Mouse (Mus musculus): ENCODE results near the gene Gm20388. TPM values are rescaled to one million over a fixed set of nuclear protein-coding genes. Genes with fewer than 3 reads are reported as not detected.
A peak's percentile ranks its signal among the peaks of the same experiment; 100 is the strongest.

Gene Gm20388
- polyA plus RNA-seq, 1 experiment from 2014 or later = not detected

- no peak overlapping the region for H3K4me3 ChIP-seq
- H3K36me3 ChIP-seq = no peaks in the 10 kb centered on the region
- ATAC-seq = peak; percentile 76
- H3K9ac ChIP-seq = no peak overlapping the region
- WGBS (ENCODE audit: insufficient replicate concordance) = 41% methylated on average over 8 of the region's 8 CpGs
- H3K4me2 ChIP-seq = no peak overlapping the region
- no peaks in the 10 kb centered on the region for H3K9me3 ChIP-seq (replicated peaks)
- peaks cover 65% of the 10 kb centered on the region for H3K27me3 ChIP-seq (replicated peaks)
- no peak overlapping the region for H3K27ac ChIP-seq
- peaks cover 13% of the 10 kb centered on the region; the same call in 1 of the 2 replicates for H3K4me1 ChIP-seq
Observed at GRCm38 (mm10) chr8:122830349-122831061, 2919.9 kb downstream of the Gm20388 start.

GRCm38 (mm10) chr8:122834416-122834815 is 2923.8 kb downstream of the Gm20388 start:
- Histone ChIP-seq H3K9ac (no peak overlapping the region), H3K4me3 (no peak overlapping the region), H3K36me3 (no peaks in the 10 kb centered on the region), H3K4me2 (no peak overlapping the region), H3K27me3 (replicated peaks) (peaks cover 28% of the 10 kb centered on the region), H3K4me1 (peaks cover 5% of the 10 kb centered on the region; the same call in 1 of the 2 replicates), H3K9me3 (replicated peaks) (no peaks in the 10 kb centered on the region), H3K27ac (no peak overlapping the region)
- WGBS (ENCODE audit: insufficient replicate concordance) = 76% methylated on average over 8 of the region's 8 CpGs
- 0 out of 2 replicates have a peak, but pooled peaks have one; percentile 8 for ATAC-seq

- WGBS (ENCODE audit: insufficient replicate concordance) = 17% methylated on average over 8 of the region's 8 CpGs
- ATAC-seq = peak; percentile 45
Observed at GRCm38 (mm10) chr8:122834971-122835370, 2924.3 kb downstream of the Gm20388 start.

GRCm38 (mm10) chr8:122836199-122836598 is 2925.6 kb downstream of the Gm20388 start:
- no peak overlapping the region for H3K27ac ChIP-seq
- no peak for ATAC-seq
- peaks cover 42% of the 10 kb centered on the region for H3K27me3 ChIP-seq (replicated peaks)
- 71% methylated on average over 12 of the region's 12 CpGs for WGBS (ENCODE audit: insufficient replicate concordance)
- no peaks in the 10 kb centered on the region for H3K36me3 ChIP-seq
- no peak overlapping the region for H3K9ac ChIP-seq
- no peaks in the 10 kb centered on the region for H3K4me1 ChIP-seq
- H3K4me2 ChIP-seq = no peak overlapping the region
- H3K4me3 ChIP-seq = no peak overlapping the region
- no peaks in the 10 kb centered on the region for H3K9me3 ChIP-seq (replicated peaks)

More at GRCm38 (mm10) chr8:122834971-122835370, 2924.3 kb downstream of the Gm20388 start:
- H3K9me3 ChIP-seq (replicated peaks) = no peaks in the 10 kb centered on the region
- H3K4me3 ChIP-seq = no peak overlapping the region
- no peaks in the 10 kb centered on the region for H3K36me3 ChIP-seq
- no peak overlapping the region for H3K4me2 ChIP-seq
- H3K27me3 ChIP-seq (replicated peaks) = peaks cover 32% of the 10 kb centered on the region
- H3K4me1 ChIP-seq = peaks cover 4% of the 10 kb centered on the region; the same call in 1 of the 2 replicates
- H3K9ac ChIP-seq = no peak overlapping the region
- no peak overlapping the region for H3K27ac ChIP-seq

GRCm38 (mm10) chr8:122836696-122837095 is 2926.1 kb downstream of the Gm20388 start:
- H3K4me3 ChIP-seq = no peak overlapping the region
- no peak overlapping the region for H3K4me2 ChIP-seq
- H3K27me3 ChIP-seq (replicated peaks) = peaks cover 41% of the 10 kb centered on the region
- H3K9me3 ChIP-seq (replicated peaks) = no peaks in the 10 kb centered on the region
- no peaks in the 10 kb centered on the region for H3K36me3 ChIP-seq
- ATAC-seq = no peak
- H3K4me1 ChIP-seq = no peaks in the 10 kb centered on the region
- no peak overlapping the region for H3K27ac ChIP-seq
- WGBS (ENCODE audit: insufficient replicate concordance) = 69% methylated on average over 13 of the region's 13 CpGs
- no peak overlapping the region for H3K9ac ChIP-seq

- 33% methylated on average over 3 of the region's 3 CpGs for WGBS (ENCODE audit: insufficient replicate concordance)
- Histone ChIP-seq H3K27me3 (replicated peaks) (peaks cover 85% of the 10 kb centered on the region), H3K27ac (no peak overlapping the region)
Observed at GRCm38 (mm10) chr8:122844161-122844560, 2933.5 kb downstream of the Gm20388 start.

GRCm38 (mm10) chr8:122845662-122846061 is 2935.0 kb downstream of the Gm20388 start:
- WGBS (ENCODE audit: insufficient replicate concordance) = 71% methylated on average over 4 of the region's 4 CpGs
- Histone ChIP-seq H3K36me3 (no peaks in the 10 kb centered on the region), H3K4me3 (no peak overlapping the region), H3K9ac (no peak overlapping the region), H3K27ac (no peak overlapping the region), H3K4me1 (peaks cover 8% of the 10 kb centered on the region), H3K4me2 (no peak overlapping the region), H3K27me3 (replicated peaks) (peaks cover 86% of the 10 kb centered on the region), H3K9me3 (replicated peaks) (no peaks in the 10 kb centered on the region)
- ATAC-seq = no peak

More at GRCm38 (mm10) chr8:122844161-122844560, 2933.5 kb downstream of the Gm20388 start:
- no peak overlapping the region for H3K9ac ChIP-seq
- H3K36me3 ChIP-seq = no peaks in the 10 kb centered on the region
- H3K4me2 ChIP-seq = no peak overlapping the region
- no peak for ATAC-seq
- H3K4me3 ChIP-seq = no peak overlapping the region
- H3K9me3 ChIP-seq (replicated peaks) = no peaks in the 10 kb centered on the region
- peaks cover 8% of the 10 kb centered on the region for H3K4me1 ChIP-seq

GRCm38 (mm10) chr8:122847829-122848561 is 2937.4 kb downstream of the Gm20388 start, which contains the start of gene Cdh15:
Gene Cdh15, plus strand, starts transcription at chr8:122847966.
- Histone ChIP-seq H3K36me3 (no peaks in the 10 kb centered on the region), H3K27ac (no peak within 1 kb of the TSS), H3K9ac (no peak within 1 kb of the TSS), H3K27me3 (replicated peaks) (peaks cover 94% of the 10 kb centered on the region), H3K4me1 (peaks cover 8% of the 10 kb centered on the region), H3K4me2 (peak within 1 kb of the TSS; percentile 45), H3K9me3 (replicated peaks) (no peaks in the 10 kb centered on the region), H3K4me3 (0 out of 2 replicates have a peak within 1 kb of the TSS, but pooled peaks have one; percentile 6)
- 16% methylated on average over 18 of the region's 18 CpGs for WGBS (ENCODE audit: insufficient replicate concordance)
- peak; percentile 85 for ATAC-seq

GRCm38 (mm10) chr8:122849152-122849910 is 2938.7 kb downstream of the Gm20388 start:
- no peak overlapping the region for H3K9ac ChIP-seq
- H3K36me3 ChIP-seq = no peaks in the 10 kb centered on the region
- no peak overlapping the region for H3K27ac ChIP-seq
- H3K27me3 ChIP-seq (replicated peaks) = peaks cover 94% of the 10 kb centered on the region
- no peak overlapping the region for H3K4me2 ChIP-seq
- H3K4me3 ChIP-seq = no peak overlapping the region
- H3K9me3 ChIP-seq (replicated peaks) = no peaks in the 10 kb centered on the region
- 63% methylated on average over 7 of the region's 11 CpGs for WGBS (ENCODE audit: insufficient replicate concordance)
- ATAC-seq = no peak
- peaks cover 8% of the 10 kb centered on the region for H3K4me1 ChIP-seq

- Histone ChIP-seq H3K4me3 (no peak overlapping the region), H3K4me1 (peaks cover 8% of the 10 kb centered on the region), H3K4me2 (no peak overlapping the region), H3K27me3 (replicated peaks) (peaks cover 98% of the 10 kb centered on the region), H3K27ac (no peak overlapping the region), H3K9ac (no peak overlapping the region), H3K9me3 (replicated peaks) (no peaks in the 10 kb centered on the region), H3K36me3 (no peaks in the 10 kb centered on the region)
- ATAC-seq = no peak
- 52% methylated on average over 3 of the region's 3 CpGs for WGBS (ENCODE audit: insufficient replicate concordance)
Observed at GRCm38 (mm10) chr8:122850641-122851240, 2940.1 kb downstream of the Gm20388 start.

GRCm38 (mm10) chr8:122851692-122852545 is 2941.3 kb downstream of the Gm20388 start:
- Histone ChIP-seq H3K9ac (no peak overlapping the region), H3K9me3 (replicated peaks) (no peaks in the 10 kb centered on the region), H3K4me3 (no peak overlapping the region), H3K4me1 (peaks cover 8% of the 10 kb centered on the region), H3K27ac (no peak overlapping the region), H3K27me3 (replicated peaks) (peaks cover 97% of the 10 kb centered on the region), H3K36me3 (no peaks in the 10 kb centered on the region), H3K4me2 (no peak overlapping the region)
- WGBS (ENCODE audit: insufficient replicate concordance) = 62% methylated on average over 12 of the region's 12 CpGs
- ATAC-seq = no peak

All from liver, embryonic 12.5 days (tissue).